Mouse (Mus musculus): Measurements from ENCODE around the gene C530008M17Rik. TPM values are rescaled to one million over a fixed set of nuclear protein-coding genes. Genes with fewer than 3 reads are reported as not detected.

C530008M17Rik gene
- polyA plus RNA-seq, 1 experiment from 2014 or later = 21.2 TPM

- Histone ChIP-seq H3K4me3 (ENCODE audit: low read length) (no peak overlapping the region), H3K27ac (ENCODE audit: low read depth, low read length) (no peak overlapping the region), H3K27me3 (ENCODE audit: control insufficient read depth, insufficient read depth, low read length) (no peaks in the 10 kb centered on the region), H3K4me1 (ENCODE audit: control insufficient read depth, insufficient read depth, low read length) (0 out of 2 replicates have a peak, but pooled peaks cover 6% of the 10 kb centered on the region), H3K9me3 (ENCODE audit: control insufficient read depth, low read length) (no peaks in the 10 kb centered on the region), H3K4me2 (replicated peaks; ENCODE audit: low read depth, low read length) (no peak overlapping the region), H3K36me3 (ENCODE audit: control insufficient read depth, insufficient read depth, low read length) (no peaks in the 10 kb centered on the region), H3K9ac (ENCODE audit: low read depth, low read length) (no peak overlapping the region)
- 87% methylated on average over 5 of the region's 5 CpGs for WGBS
- no peak for ATAC-seq (ENCODE audit: low FRiP score, low TSS enrichment)
Observed at GRCm38 (mm10) chr5:76816748-76817147, 160.4 kb downstream of the C530008M17Rik start.

GRCm38 (mm10) chr5:76817678-76818077 is 161.4 kb downstream of the C530008M17Rik start:
- no peak for ATAC-seq (ENCODE audit: low FRiP score, low TSS enrichment)
- no peak overlapping the region for H3K4me2 ChIP-seq (replicated peaks; ENCODE audit: low read depth, low read length)

GRCm38 (mm10) chr5:76818807-76819206 is 162.5 kb downstream of the C530008M17Rik start:
- WGBS = 74% methylated on average over 6 of the region's 6 CpGs
- Histone ChIP-seq H3K4me2 (replicated peaks; ENCODE audit: low read depth, low read length) (no peak overlapping the region), H3K9me3 (ENCODE audit: control insufficient read depth, low read length) (no peaks in the 10 kb centered on the region), H3K27ac (ENCODE audit: low read depth, low read length) (no peak overlapping the region), H3K9ac (ENCODE audit: low read depth, low read length) (no peak overlapping the region), H3K27me3 (ENCODE audit: control insufficient read depth, insufficient read depth, low read length) (no peaks in the 10 kb centered on the region), H3K4me3 (ENCODE audit: low read length) (no peak overlapping the region), H3K36me3 (ENCODE audit: control insufficient read depth, insufficient read depth, low read length) (no peaks in the 10 kb centered on the region), H3K4me1 (ENCODE audit: control insufficient read depth, insufficient read depth, low read length) (0 out of 2 replicates have a peak, but pooled peaks cover 6% of the 10 kb centered on the region)
- no peak for ATAC-seq (ENCODE audit: low FRiP score, low TSS enrichment)

More at GRCm38 (mm10) chr5:76817678-76818077, 161.4 kb downstream of the C530008M17Rik start:
- no peak overlapping the region for H3K4me3 ChIP-seq (ENCODE audit: low read length)
- 0 out of 2 replicates have a peak, but pooled peaks cover 6% of the 10 kb centered on the region for H3K4me1 ChIP-seq (ENCODE audit: control insufficient read depth, insufficient read depth, low read length)
- H3K9me3 ChIP-seq (ENCODE audit: control insufficient read depth, low read length) = no peaks in the 10 kb centered on the region
- no peak overlapping the region for H3K27ac ChIP-seq (ENCODE audit: low read depth, low read length)
- H3K9ac ChIP-seq (ENCODE audit: low read depth, low read length) = no peak overlapping the region
- H3K36me3 ChIP-seq (ENCODE audit: control insufficient read depth, insufficient read depth, low read length) = no peaks in the 10 kb centered on the region
- no peaks in the 10 kb centered on the region for H3K27me3 ChIP-seq (ENCODE audit: control insufficient read depth, insufficient read depth, low read length)
- WGBS = 89% methylated on average over 15 of the region's 15 CpGs

GRCm38 (mm10) chr5:76822097-76822496 is 165.8 kb downstream of the C530008M17Rik start:
- Histone ChIP-seq H3K27me3 (ENCODE audit: control insufficient read depth, insufficient read depth, low read length) (no peaks in the 10 kb centered on the region), H3K27ac (ENCODE audit: low read depth, low read length) (no peak overlapping the region), H3K9me3 (ENCODE audit: control insufficient read depth, low read length) (no peaks in the 10 kb centered on the region), H3K4me1 (ENCODE audit: control insufficient read depth, insufficient read depth, low read length) (no peaks in the 10 kb centered on the region), H3K9ac (ENCODE audit: low read depth, low read length) (no peak overlapping the region), H3K36me3 (ENCODE audit: control insufficient read depth, insufficient read depth, low read length) (no peaks in the 10 kb centered on the region), H3K4me3 (ENCODE audit: low read length) (no peak overlapping the region), H3K4me2 (replicated peaks; ENCODE audit: low read depth, low read length) (no peak overlapping the region)
- no peak for ATAC-seq (ENCODE audit: low FRiP score, low TSS enrichment)
- 46% methylated on average over 15 of the region's 15 CpGs for WGBS

- Histone ChIP-seq H3K4me2 (replicated peaks; ENCODE audit: low read depth, low read length) (no peak overlapping the region), H3K9ac (ENCODE audit: low read depth, low read length) (no peak overlapping the region), H3K9me3 (ENCODE audit: control insufficient read depth, low read length) (no peaks in the 10 kb centered on the region), H3K4me3 (ENCODE audit: low read length) (no peak overlapping the region), H3K27ac (ENCODE audit: low read depth, low read length) (no peak overlapping the region), H3K36me3 (ENCODE audit: control insufficient read depth, insufficient read depth, low read length) (no peaks in the 10 kb centered on the region), H3K4me1 (ENCODE audit: control insufficient read depth, insufficient read depth, low read length) (no peaks in the 10 kb centered on the region), H3K27me3 (ENCODE audit: control insufficient read depth, insufficient read depth, low read length) (no peaks in the 10 kb centered on the region)
- ATAC-seq (ENCODE audit: low FRiP score, low TSS enrichment) = no peak
- WGBS = 94% methylated on average over 7 of the region's 7 CpGs
Observed at GRCm38 (mm10) chr5:76828527-76829240, 172.4 kb downstream of the C530008M17Rik start.

GRCm38 (mm10) chr5:76832529-76833210 is 176.4 kb downstream of the C530008M17Rik start:
- H3K9me3 ChIP-seq (ENCODE audit: control insufficient read depth, low read length) = no peaks in the 10 kb centered on the region
- H3K4me3 ChIP-seq (ENCODE audit: low read length) = no peak overlapping the region
- H3K4me1 ChIP-seq (ENCODE audit: control insufficient read depth, insufficient read depth, low read length) = no peaks in the 10 kb centered on the region
- WGBS = 75% methylated on average over 17 of the region's 17 CpGs
- no peak for ATAC-seq (ENCODE audit: low FRiP score, low TSS enrichment)
- H3K27ac ChIP-seq (ENCODE audit: low read depth, low read length) = no peak overlapping the region
- H3K9ac ChIP-seq (ENCODE audit: low read depth, low read length) = no peak overlapping the region
- H3K4me2 ChIP-seq (replicated peaks; ENCODE audit: low read depth, low read length) = no peak overlapping the region
- H3K27me3 ChIP-seq (ENCODE audit: control insufficient read depth, insufficient read depth, low read length) = no peaks in the 10 kb centered on the region
- no peaks in the 10 kb centered on the region for H3K36me3 ChIP-seq (ENCODE audit: control insufficient read depth, insufficient read depth, low read length)

GRCm38 (mm10) chr5:76837018-76837417 is 180.7 kb downstream of the C530008M17Rik start:
- Histone ChIP-seq H3K27me3 (ENCODE audit: control insufficient read depth, insufficient read depth, low read length) (no peaks in the 10 kb centered on the region), H3K9me3 (ENCODE audit: control insufficient read depth, low read length) (no peaks in the 10 kb centered on the region), H3K4me2 (replicated peaks; ENCODE audit: low read depth, low read length) (no peak overlapping the region), H3K4me3 (ENCODE audit: low read length) (no peak overlapping the region), H3K9ac (ENCODE audit: low read depth, low read length) (no peak overlapping the region), H3K4me1 (ENCODE audit: control insufficient read depth, insufficient read depth, low read length) (no peaks in the 10 kb centered on the region), H3K27ac (ENCODE audit: low read depth, low read length) (no peak overlapping the region), H3K36me3 (ENCODE audit: control insufficient read depth, insufficient read depth, low read length) (no peaks in the 10 kb centered on the region)
- ATAC-seq (ENCODE audit: low FRiP score, low TSS enrichment) = no peak
- 60% methylated on average over 5 of the region's 5 CpGs for WGBS

- H3K9me3 ChIP-seq (ENCODE audit: control insufficient read depth, low read length) = no peaks in the 10 kb centered on the region
- H3K36me3 ChIP-seq (ENCODE audit: control insufficient read depth, insufficient read depth, low read length) = no peaks in the 10 kb centered on the region
- no peaks in the 10 kb centered on the region for H3K4me1 ChIP-seq (ENCODE audit: control insufficient read depth, insufficient read depth, low read length)
- ATAC-seq (ENCODE audit: low FRiP score, low TSS enrichment) = no peak
- no peak overlapping the region for H3K27ac ChIP-seq (ENCODE audit: low read depth, low read length)
- H3K27me3 ChIP-seq (ENCODE audit: control insufficient read depth, insufficient read depth, low read length) = no peaks in the 10 kb centered on the region
- H3K4me2 ChIP-seq (replicated peaks; ENCODE audit: low read depth, low read length) = no peak overlapping the region
- H3K9ac ChIP-seq (ENCODE audit: low read depth, low read length) = no peak overlapping the region
- WGBS = 85% methylated on average over 6 of the region's 6 CpGs
- no peak overlapping the region for H3K4me3 ChIP-seq (ENCODE audit: low read length)
Observed at GRCm38 (mm10) chr5:76839786-76840185, 183.5 kb downstream of the C530008M17Rik start.

GRCm38 (mm10) chr5:76841859-76842258 is 185.5 kb downstream of the C530008M17Rik start:
- Histone ChIP-seq H3K4me3 (ENCODE audit: low read length) (no peak overlapping the region), H3K4me1 (ENCODE audit: control insufficient read depth, insufficient read depth, low read length) (no peaks in the 10 kb centered on the region), H3K27me3 (ENCODE audit: control insufficient read depth, insufficient read depth, low read length) (no peaks in the 10 kb centered on the region), H3K9ac (ENCODE audit: low read depth, low read length) (no peak overlapping the region), H3K4me2 (replicated peaks; ENCODE audit: low read depth, low read length) (no peak overlapping the region), H3K27ac (ENCODE audit: low read depth, low read length) (no peak overlapping the region), H3K36me3 (ENCODE audit: control insufficient read depth, insufficient read depth, low read length) (no peaks in the 10 kb centered on the region), H3K9me3 (ENCODE audit: control insufficient read depth, low read length) (no peaks in the 10 kb centered on the region)
- 90% methylated on average over 2 of the region's 2 CpGs for WGBS
- no peak for ATAC-seq (ENCODE audit: low FRiP score, low TSS enrichment)

Data from kidney, embryonic 14.5 days (tissue).